Mouse (Mus musculus): Measurements from ENCODE around the gene Mrps27. TPM values are rescaled to one million over a fixed set of nuclear protein-coding genes. Genes with fewer than 3 reads are reported as not detected.

Mrps27 gene
- total RNA-seq, 1 experiment from 2014 or later = 54.7 TPM

Other genes starting within 250 kb of the Mrps27 start
- 10.3 and 12.3 TPM in 2 replicates for gene Zfp366, start 160.0 kb upstream of the Mrps27 start, total RNA-seq (2021)
- 35.2 and 43.1 TPM in 2 replicates for gene Ptcd2, start 81 bp upstream of the Mrps27 start, total RNA-seq (2021)
- gene Map1b, start 171.8 kb downstream of the Mrps27 start, total RNA-seq (2021) = 81.3 and 83.2 TPM in 2 replicates